Mouse (Mus musculus): ENCODE data around the gene Txn1.

Gene Txn1

DNA sequence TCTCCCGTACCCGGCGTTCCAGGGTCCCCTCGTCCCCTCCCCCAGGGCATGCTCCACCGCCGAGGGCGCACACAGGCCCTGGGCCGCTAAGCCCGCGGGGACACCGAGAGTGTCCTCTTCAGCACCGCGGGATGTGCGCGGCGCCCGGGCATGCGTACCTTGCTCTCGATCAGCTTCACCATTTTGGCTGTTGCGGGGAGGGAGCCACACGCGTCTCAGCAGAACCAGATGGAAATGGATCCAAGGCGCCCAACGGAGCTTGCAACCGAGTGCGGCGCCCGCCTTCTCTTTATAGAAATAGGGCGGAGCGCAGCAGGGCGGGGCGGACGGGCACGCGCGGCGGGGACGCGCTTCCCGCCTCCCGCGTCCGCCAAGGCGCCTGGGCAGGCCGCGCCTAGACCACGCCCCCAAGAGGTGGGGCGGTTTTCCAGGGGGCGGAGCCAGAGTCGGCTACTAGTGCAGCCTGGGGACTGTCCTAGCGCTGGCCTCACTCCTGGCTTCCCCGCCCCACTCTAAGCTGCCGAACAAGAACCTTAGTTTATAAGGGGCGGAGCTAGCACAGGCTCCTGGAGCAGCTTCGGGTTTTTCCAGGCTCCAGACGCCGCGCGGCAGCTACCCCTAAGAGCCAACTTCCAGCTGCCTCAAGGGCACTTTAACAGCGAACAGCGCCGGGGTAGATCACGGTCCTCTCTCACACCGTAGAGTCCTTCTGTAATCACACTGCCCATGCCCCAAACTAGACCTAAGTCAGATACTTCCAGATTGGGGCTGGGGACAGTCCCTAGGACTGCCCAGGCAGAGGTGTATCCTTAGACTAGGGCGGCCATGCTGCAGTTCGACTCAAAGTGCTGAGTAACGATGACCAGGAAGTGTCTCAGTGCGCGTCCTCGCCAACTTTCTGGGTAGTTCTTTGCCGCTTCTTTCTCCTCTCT, at the start of gene Txn1:
Txn1 (minus strand) TSS at position 383 of the 932 bp plus-strand sequence.
- DNase-seq = peak; percentile 98

DNA sequence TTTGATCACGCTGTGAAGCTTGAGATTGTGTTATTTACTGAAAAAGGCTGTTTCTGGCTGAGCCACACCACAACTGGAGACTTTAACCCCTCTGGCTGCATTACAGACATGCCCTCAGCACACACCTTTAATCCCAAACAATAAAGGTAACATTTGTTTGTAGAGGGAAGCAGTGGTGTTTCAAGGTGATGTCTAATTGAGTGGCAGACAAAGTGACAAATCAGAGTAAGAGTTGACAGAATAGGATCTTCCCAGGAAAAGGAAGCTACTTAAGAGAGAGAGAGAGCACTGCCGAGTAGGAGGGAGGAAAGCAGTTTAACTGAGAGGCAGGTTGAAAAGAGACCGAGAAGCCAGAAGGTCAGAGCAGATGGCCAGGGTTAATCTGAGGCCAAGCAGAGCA, 47.3 kb upstream of the Txn1 start:
- DNase-seq = no peak

DNA sequence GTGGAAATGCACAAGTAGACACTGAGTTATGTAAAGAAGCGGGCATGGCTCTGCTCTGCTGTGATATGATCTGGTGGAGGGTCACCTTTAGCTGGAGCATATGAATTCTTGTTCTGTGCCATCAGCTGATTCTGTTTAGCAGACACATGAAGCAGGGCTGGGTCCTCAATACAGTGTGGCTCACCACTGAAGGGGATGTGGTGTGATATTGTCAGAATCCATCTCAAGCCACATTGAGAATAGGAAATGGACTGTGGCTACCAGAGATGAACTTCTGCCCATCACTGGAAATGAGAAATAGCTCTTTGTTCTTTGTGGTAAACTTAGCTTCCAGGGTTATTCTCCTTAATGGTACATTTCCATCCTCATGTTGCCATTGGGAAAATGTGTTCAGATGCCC, 35.2 kb upstream of the Txn1 start:
- no peak for DNase-seq

DNA sequence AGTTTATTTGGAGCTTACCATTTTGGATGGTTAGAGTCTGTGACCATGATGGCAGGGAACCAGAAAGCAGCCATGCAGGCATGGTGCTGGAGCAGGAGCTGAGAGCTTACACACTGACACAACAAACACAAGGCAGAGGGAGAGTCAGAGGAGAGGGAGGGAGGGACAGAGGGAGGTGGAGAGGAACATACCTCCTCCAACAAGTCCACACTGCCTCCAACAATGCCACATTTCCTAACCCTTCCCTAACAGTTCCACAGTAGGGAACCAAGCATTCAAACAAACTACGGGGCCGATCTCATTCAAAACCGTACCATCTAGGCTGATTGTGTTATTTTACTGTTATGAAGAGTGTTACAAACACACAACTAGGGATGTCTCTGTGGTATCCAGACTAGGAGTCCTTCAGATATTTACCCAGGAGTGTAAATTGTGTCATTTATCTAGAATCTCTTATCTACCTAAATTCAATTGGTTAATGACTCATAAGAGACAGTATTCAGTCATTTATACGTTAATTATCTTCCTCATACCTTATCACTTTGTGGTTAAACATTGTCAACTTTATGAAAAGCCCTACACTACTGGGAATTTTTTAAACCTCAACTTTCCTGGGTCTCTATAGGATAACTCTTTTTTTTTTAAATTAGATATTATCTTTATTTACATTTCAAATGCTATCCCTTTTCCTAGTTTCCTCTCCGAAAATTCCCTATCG, 18.3 kb upstream of the Txn1 start:
- DNase-seq = no peak

DNA sequence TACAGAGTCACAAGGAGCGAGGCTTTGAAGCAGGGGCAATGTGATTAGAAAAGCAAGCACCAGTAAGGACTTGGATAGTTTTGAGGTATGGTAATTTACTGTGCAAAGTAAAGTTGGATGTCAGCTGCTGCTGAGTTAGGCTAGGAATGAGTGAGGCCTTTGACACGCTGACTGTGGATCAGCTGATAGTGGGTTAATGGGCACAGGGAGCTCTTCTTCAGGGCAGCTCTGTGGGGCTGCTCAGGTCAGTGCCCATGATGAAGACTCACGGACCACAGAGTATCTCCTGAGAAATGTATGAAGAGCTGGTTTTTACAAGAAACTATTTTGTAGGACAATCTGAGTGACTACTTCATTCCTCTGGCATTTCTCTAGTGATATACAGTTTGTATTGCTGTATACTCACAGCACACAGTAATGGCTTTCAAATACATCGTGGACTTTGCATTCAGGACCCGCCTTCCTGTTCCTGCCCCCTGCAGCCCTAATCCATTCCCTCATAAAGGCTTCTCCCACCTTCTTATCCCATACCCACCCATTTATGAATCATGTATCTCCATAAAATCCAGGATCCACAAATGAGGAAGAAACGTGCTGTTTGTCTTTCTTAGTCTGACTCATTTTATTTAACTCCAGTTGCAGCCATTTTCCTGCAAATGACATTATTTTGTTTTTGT, 17.5 kb upstream of the Txn1 start:
- DNase-seq = no peak

DNA sequence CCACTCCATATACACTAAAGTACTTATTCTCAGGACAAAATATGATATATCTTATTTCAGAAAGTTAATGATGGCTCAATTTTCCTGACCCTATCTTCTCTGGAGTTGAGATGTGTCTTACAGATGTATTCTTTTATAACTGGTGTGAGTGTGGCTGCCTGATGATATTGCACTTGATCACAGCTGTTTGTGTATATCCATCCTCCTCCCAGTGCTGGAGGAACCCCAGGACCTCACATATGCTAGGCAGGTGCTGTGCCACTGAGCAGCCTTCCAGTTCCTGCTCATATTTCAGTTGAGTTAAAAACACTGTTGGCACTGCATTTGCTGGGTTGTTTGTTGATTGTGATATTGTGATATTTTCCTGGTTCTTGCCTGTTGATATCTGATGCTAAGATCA, 14.1 kb upstream of the Txn1 start:
- no peak for DNase-seq

DNA sequence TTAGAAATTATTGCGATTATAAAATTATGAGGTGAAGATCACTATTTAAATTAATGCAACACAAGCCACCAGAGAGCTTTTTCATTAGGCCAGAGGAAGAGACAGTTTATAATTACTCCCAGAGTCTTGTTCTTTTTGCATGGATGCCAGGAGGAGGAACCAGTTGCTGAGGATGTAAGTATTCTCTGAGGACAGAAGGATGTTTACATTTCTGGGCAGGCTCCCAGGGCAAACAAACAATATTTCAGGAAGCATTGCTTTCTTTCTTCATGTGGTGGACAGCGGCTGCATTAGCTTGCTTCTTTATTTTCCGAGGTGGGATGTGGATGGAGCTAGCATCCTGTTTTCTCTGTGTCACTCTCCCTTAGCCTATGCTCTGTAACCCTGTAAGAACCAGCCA, 11.0 kb upstream of the Txn1 start:
- DNase-seq = no peak

DNA sequence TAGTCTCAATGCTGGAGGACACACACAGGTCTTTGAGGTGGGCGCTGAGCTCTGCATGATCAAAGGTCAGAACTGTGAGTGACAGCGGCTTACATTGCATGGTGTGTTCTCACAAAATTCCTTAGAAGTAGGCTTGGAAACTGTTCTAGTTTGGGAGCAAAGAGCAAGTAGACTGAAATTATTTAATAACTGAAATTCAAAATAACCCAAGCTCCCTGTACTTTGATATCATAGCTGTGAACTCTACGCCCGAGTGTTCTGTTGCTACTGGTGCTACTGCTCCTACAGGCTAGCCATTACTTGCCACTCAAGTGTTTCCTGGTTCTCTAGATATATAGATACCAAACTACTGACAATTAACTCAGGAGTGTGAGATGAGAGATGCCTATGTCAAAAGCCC, 9.3 kb upstream of the Txn1 start:
- DNase-seq = no peak

DNA sequence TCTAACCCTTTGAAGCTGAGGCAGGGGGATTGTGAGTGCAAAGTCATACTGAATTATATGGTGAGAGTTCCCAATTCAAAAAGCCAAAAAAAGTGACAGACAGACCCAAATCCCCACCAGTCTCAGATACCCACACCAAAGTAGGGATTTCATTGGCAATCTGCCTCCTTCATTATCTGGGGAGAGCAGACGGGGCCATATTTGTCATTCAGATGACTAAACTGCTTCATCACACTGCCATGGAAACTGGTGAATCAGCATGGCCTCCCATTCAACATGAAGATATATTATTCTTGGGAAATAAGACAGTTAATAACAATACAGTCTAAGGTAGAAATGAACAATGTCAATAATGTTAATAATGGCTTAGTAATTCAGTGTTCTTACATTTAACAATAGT, 7.9 kb upstream of the Txn1 start:
- DNase-seq = no peak

DNA sequence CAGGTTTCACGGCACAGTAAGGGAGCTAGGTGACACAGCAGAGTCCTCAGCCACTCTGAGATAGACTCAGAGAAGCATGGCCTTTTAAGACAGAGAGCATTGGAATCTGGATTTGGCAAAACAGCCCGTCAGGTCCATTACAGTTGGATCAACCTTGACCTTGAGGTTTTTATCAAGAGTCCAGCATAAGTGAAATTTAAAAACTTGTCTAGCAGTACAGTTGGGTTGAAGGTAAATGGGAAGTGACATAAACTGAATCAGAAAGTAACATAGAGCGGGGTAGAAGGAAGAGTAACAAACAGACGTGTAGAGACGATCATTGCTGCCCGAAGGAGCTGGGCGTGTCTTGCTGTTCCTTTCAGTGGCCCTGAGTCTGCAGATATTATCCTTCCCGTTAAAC, 2.8 kb upstream of the Txn1 start:
- DNase-seq = no peak

DNA sequence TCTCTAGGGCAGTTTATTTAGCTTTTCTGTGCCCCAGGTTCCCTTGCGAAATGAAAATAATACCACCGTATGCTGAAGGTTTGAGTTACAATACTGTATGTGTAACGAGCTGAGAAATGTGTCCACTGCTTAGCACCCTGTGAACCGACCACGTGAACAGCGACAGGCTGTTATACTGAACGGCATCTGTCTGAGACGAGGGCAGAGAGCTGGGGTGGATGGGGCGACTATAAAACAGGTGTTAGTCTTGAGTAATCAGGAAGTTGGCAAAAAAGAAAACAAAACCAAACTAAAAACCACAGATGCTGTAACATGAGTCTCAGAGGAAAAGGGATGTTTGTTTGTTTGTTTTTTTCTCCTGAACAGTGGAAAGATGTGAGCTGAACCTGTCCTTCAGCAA, 1.9 kb upstream of the Txn1 start:
- DNase-seq = peak; percentile 28 to 38

DNA sequence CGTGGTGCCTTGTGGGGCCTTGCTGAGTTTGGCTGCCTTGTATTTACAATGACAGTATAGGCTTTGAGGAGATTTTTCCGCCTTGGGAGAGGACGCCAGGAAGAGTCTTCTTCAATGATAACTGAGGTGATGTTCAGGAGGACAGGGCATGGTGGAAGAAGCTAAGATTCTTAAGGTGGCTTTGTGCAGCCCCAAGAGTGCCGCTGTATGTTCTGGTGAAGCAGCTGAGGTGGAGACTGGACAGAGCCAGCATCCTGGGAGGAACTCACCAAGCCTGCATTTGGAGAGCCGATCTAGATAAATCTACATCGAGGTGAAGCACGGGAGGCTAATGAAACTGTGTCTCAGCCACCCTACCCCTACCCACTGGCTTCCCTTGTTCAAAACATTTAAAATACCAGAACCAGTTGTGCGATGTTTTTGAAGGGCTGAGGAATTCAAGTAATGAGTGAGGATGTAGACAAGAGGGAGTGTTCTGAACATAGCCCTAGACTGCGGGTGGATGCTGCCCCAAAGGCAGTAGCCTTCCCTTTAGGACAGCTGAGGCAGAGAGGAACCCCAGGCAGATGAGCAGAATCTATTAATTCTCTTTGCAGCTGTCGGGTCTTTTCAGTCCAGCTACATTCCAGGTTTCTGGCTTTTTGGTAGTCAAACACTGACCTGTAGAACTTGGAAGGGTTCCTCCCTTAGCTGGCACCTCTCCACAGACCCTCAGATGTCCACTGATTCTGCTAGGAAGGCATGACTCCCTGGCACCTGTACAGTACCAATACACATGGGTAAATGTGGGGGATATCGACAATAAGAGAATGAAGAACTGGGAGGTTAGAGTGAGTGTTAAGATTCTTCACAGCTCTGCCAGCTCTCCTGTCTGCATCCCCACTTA, 1.2 kb upstream of the Txn1 start:
- no peak for DNase-seq

DNA sequence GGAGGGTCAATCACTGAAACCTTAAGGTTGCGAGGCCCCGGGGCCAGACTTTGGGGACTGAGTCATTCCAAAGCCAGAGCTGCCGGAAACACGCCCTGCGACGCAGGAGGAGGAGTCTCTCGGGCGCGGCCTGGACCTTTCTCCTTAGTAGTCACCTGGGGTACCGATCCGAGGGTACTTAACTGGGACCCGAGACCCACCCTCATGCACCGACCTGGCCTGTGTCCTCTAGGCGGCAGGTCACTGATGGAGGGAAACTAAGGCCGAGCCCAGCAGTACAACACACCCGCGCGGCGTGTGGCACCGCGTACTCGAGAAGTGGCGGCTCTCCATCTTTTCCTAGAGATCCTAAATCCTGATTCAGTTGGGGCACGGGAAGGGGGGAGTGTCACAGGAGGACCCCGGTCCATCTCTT, 660 bp downstream of the Txn1 start:
- peak; percentile 54 to 56 for DNase-seq

DNA sequence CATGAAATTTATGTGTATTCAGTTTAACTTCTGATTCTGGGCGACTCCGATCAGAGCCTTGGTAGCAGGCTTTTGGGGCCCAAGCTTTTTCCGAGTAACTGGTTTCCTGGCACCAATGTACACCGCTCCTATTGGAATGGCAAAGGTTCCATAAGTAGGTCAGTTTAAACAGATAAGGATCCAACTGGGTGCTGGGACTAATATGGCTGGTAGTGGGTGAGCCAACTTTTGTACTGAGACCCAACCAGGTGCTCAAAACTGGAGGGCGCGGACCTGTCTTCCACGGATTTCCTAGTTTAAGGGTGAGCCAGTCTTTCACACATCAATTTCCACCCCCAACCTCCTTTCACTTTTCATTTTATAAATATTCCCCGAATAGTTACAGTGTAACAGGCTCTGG, 1.2 kb downstream of the Txn1 start:
- DNase-seq = no peak

DNA sequence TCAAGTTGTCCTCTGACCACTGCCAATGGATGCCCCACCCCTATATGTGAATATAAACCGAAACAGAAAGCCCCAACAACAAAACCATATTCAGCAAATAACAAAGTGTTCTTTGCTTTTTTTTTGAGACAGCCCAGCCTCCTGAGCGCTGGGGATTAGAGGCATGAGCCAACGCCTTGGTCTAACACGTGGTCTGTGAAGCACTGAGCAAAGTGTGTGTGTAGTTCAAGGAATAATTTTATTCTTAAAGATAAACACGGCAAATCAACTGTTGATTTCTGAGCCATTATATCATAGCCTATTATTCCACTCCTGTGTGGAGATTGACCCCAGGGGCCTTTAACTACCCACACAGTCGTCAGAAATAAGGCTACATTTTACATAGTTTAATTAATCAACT, 1.6 kb downstream of the Txn1 start:
- DNase-seq = no peak

DNA sequence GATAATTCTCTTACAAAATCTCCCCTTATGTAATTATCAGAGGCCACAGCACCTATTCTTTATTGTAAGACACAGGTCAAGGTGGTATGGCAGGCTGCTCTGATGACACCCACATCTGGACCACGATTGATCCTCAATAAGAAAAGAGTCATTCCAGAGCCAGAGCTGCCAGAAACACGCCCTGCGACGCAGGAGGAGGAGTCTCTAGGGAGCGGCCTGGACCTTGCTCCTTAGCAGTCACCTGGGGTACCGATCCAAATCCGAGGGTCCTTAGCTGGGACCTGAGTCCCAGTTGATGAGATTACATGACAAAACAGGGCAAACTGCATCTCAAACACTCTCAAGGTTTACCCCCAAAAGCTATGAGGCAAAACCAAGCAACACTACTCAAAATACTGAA, 2.4 kb downstream of the Txn1 start:
- DNase-seq = no peak

DNA sequence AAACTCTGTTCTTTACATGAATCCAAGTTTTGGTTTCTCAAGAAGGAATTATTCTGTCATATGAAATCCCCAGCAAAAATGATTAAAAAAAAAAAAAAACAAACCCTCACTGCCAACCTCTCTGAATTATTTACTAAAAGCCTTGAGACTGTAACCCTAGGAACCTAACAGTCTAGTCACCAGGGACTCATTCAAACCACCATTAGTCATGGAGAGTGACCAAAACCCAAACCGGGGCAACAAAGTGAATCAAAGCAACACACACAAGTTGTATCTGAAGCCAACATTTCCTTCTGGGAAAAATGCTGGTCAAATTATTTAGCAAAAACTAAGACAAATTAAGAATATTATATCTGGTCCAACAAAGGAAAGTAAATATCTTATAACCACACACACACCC, 3.3 kb downstream of the Txn1 start:
- DNase-seq = no peak

DNA sequence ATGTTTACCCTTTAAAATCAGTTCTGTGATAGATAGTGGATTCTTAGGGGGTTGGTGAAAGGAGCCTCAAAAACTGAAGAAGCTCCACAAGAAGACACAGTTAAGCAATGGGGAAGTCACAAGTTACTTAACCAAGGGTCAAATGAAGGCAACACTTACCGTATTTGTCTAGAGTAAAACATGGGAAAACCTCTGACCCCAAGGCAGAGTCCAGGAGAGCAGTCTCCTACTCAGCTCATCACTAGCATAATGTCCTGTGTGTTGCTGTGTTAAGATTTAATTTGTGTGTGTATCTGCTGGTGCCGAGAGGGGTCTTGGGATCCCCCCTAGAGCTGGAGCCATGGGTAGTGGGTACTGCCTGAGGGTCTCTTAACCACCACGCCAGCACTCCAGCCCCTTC, 3.8 kb downstream of the Txn1 start:
- DNase-seq = no peak

DNA sequence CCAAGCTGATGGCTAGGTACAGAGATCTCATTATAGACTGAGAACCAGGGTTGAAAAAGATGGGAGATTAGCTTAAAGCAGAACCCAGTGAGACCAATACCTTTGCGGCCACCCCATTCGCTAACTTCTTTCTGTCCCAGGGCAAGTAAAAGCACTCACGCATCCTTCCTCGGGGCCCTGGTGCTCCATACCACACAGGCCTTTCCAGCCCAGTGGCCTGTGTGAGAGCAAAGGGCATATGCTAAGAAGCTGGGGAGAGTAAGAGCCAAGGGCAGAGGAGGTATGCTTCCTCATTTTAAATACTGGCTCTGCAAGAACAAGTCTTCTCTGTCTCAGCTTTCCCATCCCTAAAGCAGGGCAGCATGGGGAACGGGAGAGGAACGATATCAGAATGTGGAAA, 6.3 kb downstream of the Txn1 start:
- no peak for DNase-seq

DNA sequence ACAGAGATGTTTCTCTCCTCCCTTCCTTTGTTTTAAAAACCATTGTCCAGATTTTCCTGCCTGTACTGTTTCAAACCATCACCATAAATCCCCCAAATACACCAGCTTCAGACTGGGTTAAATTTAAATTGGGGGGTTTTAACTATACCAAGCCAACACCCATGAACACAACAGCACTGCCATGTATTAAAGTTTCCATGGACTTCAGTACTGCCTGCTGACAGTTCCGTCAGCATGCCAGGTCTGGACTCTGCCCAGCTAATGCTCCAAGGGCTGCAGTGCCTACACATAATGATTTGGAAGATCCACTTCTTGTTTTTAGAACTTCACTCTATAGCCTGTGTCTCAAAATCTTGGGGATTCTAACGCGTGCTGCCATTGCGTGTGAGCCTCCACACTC, 8.7 kb downstream of the Txn1 start:
- DNase-seq = no peak

DNA sequence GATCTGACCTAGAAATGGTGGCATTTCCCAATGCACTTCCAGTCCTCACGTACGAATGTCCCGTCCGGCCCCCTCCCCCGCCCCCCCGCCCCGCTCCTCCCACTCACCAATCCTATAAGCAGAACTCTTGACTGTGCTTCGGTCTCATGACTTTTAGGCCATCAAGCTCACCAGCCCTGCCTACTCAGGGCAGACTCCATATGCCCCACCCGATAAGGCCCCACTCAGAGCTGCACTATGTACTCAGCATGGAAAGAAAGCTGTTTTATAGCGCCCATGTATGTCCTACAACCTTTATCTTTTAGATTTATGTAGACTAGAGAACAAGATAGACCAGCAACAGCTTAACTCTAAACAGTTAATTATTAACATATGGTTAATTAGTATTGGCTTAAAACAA, 9.2 kb downstream of the Txn1 start:
- DNase-seq = no peak

DNA sequence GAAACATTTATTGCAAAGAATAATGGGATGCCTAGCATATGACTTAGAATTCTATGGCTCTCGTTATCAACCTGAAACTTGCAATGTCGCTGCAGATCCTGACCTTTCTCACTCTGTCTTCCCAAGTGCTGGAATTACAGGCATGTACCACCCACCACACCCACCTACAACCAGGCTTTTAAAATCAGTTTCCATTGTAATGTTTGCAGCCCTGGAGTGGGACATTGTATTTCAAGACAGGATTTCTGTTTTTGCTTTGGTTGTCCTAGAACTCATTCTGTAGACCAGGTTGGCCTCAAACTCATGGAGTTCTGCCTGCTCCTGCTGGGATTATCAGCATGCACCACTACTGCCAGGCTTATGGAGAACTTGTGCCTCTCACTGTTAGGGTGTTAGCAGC, 13.3 kb downstream of the Txn1 start:
- DNase-seq = no peak

DNA sequence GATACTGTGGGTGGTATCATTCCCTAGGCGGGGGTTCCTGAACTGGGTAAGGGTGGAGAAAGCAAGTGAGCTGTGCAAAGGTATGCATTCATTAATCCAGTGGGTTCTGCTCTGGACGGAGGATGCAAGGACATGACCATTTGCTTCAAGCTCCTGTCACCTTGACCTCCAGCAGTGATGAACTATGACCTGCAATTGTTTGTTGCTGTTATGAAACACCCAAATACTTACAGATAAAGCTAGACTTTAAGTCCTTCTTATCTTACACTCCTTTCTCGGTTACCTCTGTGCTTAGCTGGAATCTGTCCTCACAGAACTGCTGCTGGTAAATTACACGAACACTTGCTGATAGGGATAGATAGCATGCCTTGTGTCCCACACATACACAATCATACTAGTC, 15.6 kb downstream of the Txn1 start:
- DNase-seq = no peak

Data from B cell, adult 2 months (primary cell).